Mouse (Mus musculus): ENCODE measurements at regions not wholly inside any gene's neighbourhood (a gene's known extent, or its start where the extent isn't known, plus 50 kb on each side); places are given as distances from the start of the nearest gene placed in this dataset.

- no peaks in the 10 kb centered on the region for H3K79me2 ChIP-seq (ENCODE audit: control insufficient read depth, insufficient read depth)
- no peak overlapping the region for H3ac ChIP-seq (ENCODE audit: control insufficient read depth, insufficient read length, low read depth)
- H3K4me3 ChIP-seq (ENCODE audit: insufficient read depth, poor library complexity, severe bottlenecking) = no peak overlapping the region
- H3K27me3 ChIP-seq (ENCODE audit: control insufficient read depth, insufficient read depth, insufficient read length) = peaks cover 40% of the 10 kb centered on the region
- H3K79me3 ChIP-seq (ENCODE audit: low read depth) = no peaks in the 10 kb centered on the region
- TF ChIP-seq CTCF (IDR thresholded peaks at IDR 0.05; ENCODE audit: control insufficient read depth, insufficient read depth, insufficient read length) (no peak), MAX (IDR thresholded peaks at IDR 0.05) (no peak), CEBPB (IDR thresholded peaks at IDR 0.05; ENCODE audit: low read depth) (no peak), USF1 (IDR thresholded peaks at IDR 0.05; ENCODE audit: low read depth) (no peak), MYOG (IDR thresholded peaks at IDR 0.05; ENCODE audit: control insufficient read depth, extremely low read depth, insufficient read length) (no peak), MYOD1 (IDR thresholded peaks at IDR 0.05; ENCODE audit: control insufficient read depth, insufficient read length, low read depth) (no peak), FOSL1 (IDR thresholded peaks at IDR 0.05; ENCODE audit: insufficient read depth, low read length, poor library complexity, severe bottlenecking) (no peak)
- no peaks in the 10 kb centered on the region for H3K36me3 ChIP-seq (ENCODE audit: control insufficient read depth, insufficient read depth)
Observed at GRCm38 (mm10) chr4:45642604-45643003, 110.3 kb upstream of the Shb start.

- no peak overlapping the region for H3ac ChIP-seq (ENCODE audit: control insufficient read depth, insufficient read length, low read depth)
- no peaks in the 10 kb centered on the region for H3K36me3 ChIP-seq (ENCODE audit: control insufficient read depth, insufficient read depth)
- TF ChIP-seq CTCF (IDR thresholded peaks at IDR 0.05; ENCODE audit: control insufficient read depth, insufficient read depth, insufficient read length) (no peak), MYOG (IDR thresholded peaks at IDR 0.05; ENCODE audit: control insufficient read depth, extremely low read depth, insufficient read length) (no peak), CEBPB (IDR thresholded peaks at IDR 0.05; ENCODE audit: low read depth) (no peak), USF1 (IDR thresholded peaks at IDR 0.05; ENCODE audit: low read depth) (no peak)
- no peaks in the 10 kb centered on the region for H3K79me2 ChIP-seq (ENCODE audit: control insufficient read depth, insufficient read depth)
- H3K4me3 ChIP-seq (ENCODE audit: insufficient read depth, poor library complexity, severe bottlenecking) = no peak overlapping the region
- H3K27me3 ChIP-seq (ENCODE audit: control insufficient read depth, insufficient read depth, insufficient read length) = peaks cover 30% of the 10 kb centered on the region
- H3K79me3 ChIP-seq (ENCODE audit: low read depth) = no peaks in the 10 kb centered on the region
Observed at GRCm38 (mm10) chr4:45641272-45641671, 109.0 kb upstream of the Shb start.

GRCm38 (mm10) chr4:45640713-45641112 lies 108.4 kb upstream of the Shb start:
- no peak overlapping the region for H3ac ChIP-seq (ENCODE audit: control insufficient read depth, insufficient read length, low read depth)
- TF ChIP-seq USF1 (IDR thresholded peaks at IDR 0.05; ENCODE audit: low read depth) = no peak
- TF ChIP-seq MYOD1 (IDR thresholded peaks at IDR 0.05; ENCODE audit: control insufficient read depth, insufficient read length, low read depth) = no peak
- TF ChIP-seq MYOG (IDR thresholded peaks at IDR 0.05; ENCODE audit: control insufficient read depth, extremely low read depth, insufficient read length) = no peak
- TF ChIP-seq CTCF (IDR thresholded peaks at IDR 0.05; ENCODE audit: control insufficient read depth, insufficient read depth, insufficient read length) = no peak
- no peak for TF ChIP-seq MAX (IDR thresholded peaks at IDR 0.05)
- TF ChIP-seq CEBPB (IDR thresholded peaks at IDR 0.05; ENCODE audit: low read depth) = no peak
- TF ChIP-seq FOSL1 (IDR thresholded peaks at IDR 0.05; ENCODE audit: insufficient read depth, low read length, poor library complexity, severe bottlenecking) = no peak
- H3K4me3 ChIP-seq (ENCODE audit: insufficient read depth, poor library complexity, severe bottlenecking) = no peak overlapping the region
- no peaks in the 10 kb centered on the region for H3K79me2 ChIP-seq (ENCODE audit: control insufficient read depth, insufficient read depth)
- no peaks in the 10 kb centered on the region for H3K79me3 ChIP-seq (ENCODE audit: low read depth)
- peaks cover 30% of the 10 kb centered on the region for H3K27me3 ChIP-seq (ENCODE audit: control insufficient read depth, insufficient read depth, insufficient read length)
- H3K36me3 ChIP-seq (ENCODE audit: control insufficient read depth, insufficient read depth) = no peaks in the 10 kb centered on the region

- H3K27me3 ChIP-seq (ENCODE audit: control insufficient read depth, insufficient read depth, insufficient read length) = peaks cover 30% of the 10 kb centered on the region
- H3K79me3 ChIP-seq (ENCODE audit: low read depth) = no peaks in the 10 kb centered on the region
- no peak overlapping the region for H3K4me3 ChIP-seq (ENCODE audit: insufficient read depth, poor library complexity, severe bottlenecking)
- no peaks in the 10 kb centered on the region for H3K79me2 ChIP-seq (ENCODE audit: control insufficient read depth, insufficient read depth)
- no peak overlapping the region for H3ac ChIP-seq (ENCODE audit: control insufficient read depth, insufficient read length, low read depth)
- TF ChIP-seq MYOG (IDR thresholded peaks at IDR 0.05; ENCODE audit: control insufficient read depth, extremely low read depth, insufficient read length) (no peak), MYOD1 (IDR thresholded peaks at IDR 0.05; ENCODE audit: control insufficient read depth, insufficient read length, low read depth) (no peak), USF1 (IDR thresholded peaks at IDR 0.05; ENCODE audit: low read depth) (no peak), CTCF (IDR thresholded peaks at IDR 0.05; ENCODE audit: control insufficient read depth, insufficient read depth, insufficient read length) (no peak), FOSL1 (IDR thresholded peaks at IDR 0.05; ENCODE audit: insufficient read depth, low read length, poor library complexity, severe bottlenecking) (no peak), CEBPB (IDR thresholded peaks at IDR 0.05; ENCODE audit: low read depth) (no peak), MAX (IDR thresholded peaks at IDR 0.05) (no peak)
- H3K36me3 ChIP-seq (ENCODE audit: control insufficient read depth, insufficient read depth) = no peaks in the 10 kb centered on the region
Observed at GRCm38 (mm10) chr4:45639397-45640034, 107.2 kb upstream of the Shb start.

- Histone ChIP-seq H3K36me3 (ENCODE audit: control insufficient read depth, insufficient read depth) (no peaks in the 10 kb centered on the region), H3K27me3 (ENCODE audit: control insufficient read depth, insufficient read depth, insufficient read length) (peaks cover 27% of the 10 kb centered on the region), H3K79me3 (ENCODE audit: low read depth) (no peaks in the 10 kb centered on the region), H3K4me3 (ENCODE audit: insufficient read depth, poor library complexity, severe bottlenecking) (no peak overlapping the region), H3ac (ENCODE audit: control insufficient read depth, insufficient read length, low read depth) (no peak overlapping the region), H3K79me2 (ENCODE audit: control insufficient read depth, insufficient read depth) (no peaks in the 10 kb centered on the region)
- TF ChIP-seq CTCF (IDR thresholded peaks at IDR 0.05; ENCODE audit: control insufficient read depth, insufficient read depth, insufficient read length) (no peak), FOSL1 (IDR thresholded peaks at IDR 0.05; ENCODE audit: insufficient read depth, low read length, poor library complexity, severe bottlenecking) (no peak), USF1 (IDR thresholded peaks at IDR 0.05; ENCODE audit: low read depth) (no peak), MYOD1 (IDR thresholded peaks at IDR 0.05; ENCODE audit: control insufficient read depth, insufficient read length, low read depth) (no peak)
Observed at GRCm38 (mm10) chr4:45638411-45638810, 106.1 kb upstream of the Shb start.
